Mouse (Mus musculus) thymus, postnatal 14 days (tissue): ENCODE data around the gene Gm20388.
A peak's percentile ranks its signal among the peaks of the same experiment; 100 is the strongest.

Source experiments
- DNase-seq: peaks from one replicate; pipeline ENCODE4 v3.0.0; 2021

Gm20388 gene

GRCm38 (mm10) chr8:120520707-120521590 is 610.3 kb downstream of the Gm20388 start:
- DNase-seq: no peak

GRCm38 (mm10) chr8:120521591-120521965 is 610.9 kb downstream of the Gm20388 start:
- DNase-seq: no peak

GRCm38 (mm10) chr8:120523641-120524040 is 613.0 kb downstream of the Gm20388 start:
- DNase-seq: no peak

GRCm38 (mm10) chr8:120525135-120525534 is 614.5 kb downstream of the Gm20388 start:
- no peak for DNase-seq

GRCm38 (mm10) chr8:120525832-120526231 is 615.2 kb downstream of the Gm20388 start:
- DNase-seq: no peak

- DNase-seq: no peak
Observed at GRCm38 (mm10) chr8:120526577-120526976, 615.9 kb downstream of the Gm20388 start.

- peak; percentile 84 for DNase-seq
Observed at GRCm38 (mm10) chr8:120528332-120528731, 617.7 kb downstream of the Gm20388 start.

- no peak for DNase-seq
Observed at GRCm38 (mm10) chr8:120529226-120529625, 618.6 kb downstream of the Gm20388 start.

- DNase-seq: no peak
Observed at GRCm38 (mm10) chr8:120530954-120531656, 620.5 kb downstream of the Gm20388 start.

- peak; percentile 36 for DNase-seq
Observed at GRCm38 (mm10) chr8:120531775-120532516, 621.3 kb downstream of the Gm20388 start.

GRCm38 (mm10) chr8:120532517-120533215 is 622.0 kb downstream of the Gm20388 start:
- DNase-seq: peak; percentile 86

- DNase-seq: no peak
Observed at GRCm38 (mm10) chr8:120533380-120533779, 622.7 kb downstream of the Gm20388 start.

- peak; percentile 26 for DNase-seq
Observed at GRCm38 (mm10) chr8:120534080-120534479, 623.4 kb downstream of the Gm20388 start.

GRCm38 (mm10) chr8:120534504-120535368 is 624.1 kb downstream of the Gm20388 start:
- peak; percentile 87 for DNase-seq

GRCm38 (mm10) chr8:120535452-120536305 is 625.0 kb downstream of the Gm20388 start:
- peak; percentile 68 for DNase-seq

GRCm38 (mm10) chr8:120536306-120537206 is 625.9 kb downstream of the Gm20388 start:
- peak; percentile 66 for DNase-seq

GRCm38 (mm10) chr8:120537207-120537817 is 626.7 kb downstream of the Gm20388 start:
- peak; percentile 94 for DNase-seq

- DNase-seq: peak; percentile 72
Observed at GRCm38 (mm10) chr8:120537818-120538396, 627.3 kb downstream of the Gm20388 start.
